Mouse (Mus musculus) MEL (cell line): ENCODE data around the gene Hdac1. TPM values are rescaled to one million over a fixed set of nuclear protein-coding genes. Genes with fewer than 3 reads are reported as not detected.
"Not testable (repeated sequence)": the region's sequence is repeated elsewhere in the genome, so short reads cannot be mapped to it uniquely, and the experiment has no call there.

Experiments
- DNase-seq: peaks from one replicate; pipeline ENCODE4 v3.0.0; 2011; ENCODE audit warnings: low read depth, low spot score
- H3K27ac ChIP-seq: 2 replicates; pipeline ENCODE4 v1.5.1; 2012; ENCODE audit warnings: low read depth, mild to moderate bottlenecking, control low read depth, low read length, moderate library complexity; ENCODE audit not compliant: control insufficient read depth
- H3K27me3 ChIP-seq, 2 experiments: fragments of 150-350 bp in 1 of 2; sonication (generic) in 1 of 2; 2 replicates each; pipeline ENCODE4 v1.6.1; 2012; ENCODE audit warnings: low read length in 2 of 2, mild to moderate bottlenecking in 2 of 2, improper control_type of control experiment in 1 of 2, moderate library complexity in 1 of 2; ENCODE audit not compliant: insufficient read depth in 2 of 2, control insufficient read depth in 1 of 2
- H3K36me3 ChIP-seq, 2 experiments: 2 replicates each; pipeline ENCODE4 v1.6.1; 2012 to 2014; ENCODE audit warnings: low read length in 2 of 2, improper control_type of control experiment in 1 of 2, inconsistent platforms in 1 of 2, mild to moderate bottlenecking in 1 of 2; ENCODE audit not compliant: insufficient read depth in 2 of 2, control insufficient read depth in 1 of 2
- H3K4me1 ChIP-seq, 2 experiments: fragments of 150-350 bp in 1 of 2; sonication (generic) in 1 of 2; 2 replicates each; pipeline ENCODE4 v1.6.1; 2012; ENCODE audit warnings: low read length in 2 of 2, improper control_type of control experiment in 1 of 2, mild to moderate bottlenecking in 1 of 2; ENCODE audit not compliant: insufficient read depth in 2 of 2, control insufficient read depth in 1 of 2
- H3K4me3 ChIP-seq, 2 experiments: fragments of 150-350 bp in 1 of 2; sonication (generic) in 1 of 2; 2 replicates each; pipeline ENCODE4 v1.5.1; 2012; ENCODE audit warnings: low read depth in 2 of 2, low read length in 2 of 2, mild to moderate bottlenecking in 2 of 2, moderate library complexity in 2 of 2, control low read depth in 1 of 2, improper control_type of control experiment in 1 of 2; ENCODE audit not compliant: control insufficient read depth in 1 of 2, insufficient read depth in 1 of 2
- H3K79me2 ChIP-seq: 2 replicates; pipeline ENCODE4 v1.6.1; 2012; ENCODE audit warnings: mild to moderate bottlenecking, low read length, moderate library complexity; ENCODE audit not compliant: control insufficient read depth, poor library complexity, insufficient read depth
- H3K9ac ChIP-seq: 2 replicates; pipeline ENCODE4 v1.6.1; 2012; ENCODE audit warnings: low read depth, mild to moderate bottlenecking, control low read depth, low read length, moderate library complexity; ENCODE audit not compliant: control insufficient read depth, poor library complexity, severe bottlenecking
- H3K9me3 ChIP-seq: fragments of 150-350 bp; sonication (generic); replicated peaks from 2 replicates; pipeline ENCODE4 v1.6.1; 2012; ENCODE audit warnings: mild to moderate bottlenecking, low read length, improper control_type of control experiment, moderate library complexity; ENCODE audit not compliant: insufficient read depth
- CHD1 ChIP-seq: IDR thresholded peaks from 2 replicates; pipeline ENCODE4 v1.6.1; 2012; ENCODE audit warnings: low read depth, mild to moderate bottlenecking, inconsistent platforms, low read length, improper control_type of control experiment
- CHD2 ChIP-seq: IDR thresholded peaks from 2 replicates; pipeline ENCODE4 v1.6.1; 2011; ENCODE audit warnings: low read length, improper control_type of control experiment
- CTCF ChIP-seq, 3 experiments: IDR thresholded peaks in 2 of 3; conservative IDR thresholded peaks in 1 of 3; 2 replicates each; pipeline ENCODE4 v1.5.1; 2011 to 2012; ENCODE audit warnings: low read length in 3 of 3, low read depth in 2 of 3, mild to moderate bottlenecking in 2 of 3, improper control_type of control experiment in 1 of 3, inconsistent platforms in 1 of 3, mixed read lengths in 1 of 3, moderate library complexity in 1 of 3; ENCODE audit not compliant: control insufficient read depth in 1 of 3, insufficient read depth in 1 of 3, poor library complexity in 1 of 3, severe bottlenecking in 1 of 3
- ELF1 ChIP-seq: IDR thresholded peaks from 2 replicates; pipeline ENCODE4 v1.6.1; 2014; ENCODE audit warnings: low read depth, mild to moderate bottlenecking, inconsistent platforms, low read length, improper control_type of control experiment, moderate library complexity
- EP300 ChIP-seq, 2 experiments: IDR thresholded peaks; 2 replicates each; pipeline ENCODE4 v1.6.1; 2011; ENCODE audit warnings: improper control_type of control experiment in 2 of 2, low read length in 2 of 2, low read depth in 1 of 2, mild to moderate bottlenecking in 1 of 2
- ETS1 ChIP-seq: IDR thresholded peaks from 2 replicates; pipeline ENCODE4 v1.6.1; 2012; ENCODE audit warnings: low read depth, mild to moderate bottlenecking, inconsistent platforms, low read length, improper control_type of control experiment, moderate library complexity
- GABPA ChIP-seq: IDR thresholded peaks from 2 replicates; pipeline ENCODE4 v1.6.1; 2012; ENCODE audit warnings: low read depth, mild to moderate bottlenecking, inconsistent platforms, low read length, improper control_type of control experiment, moderate library complexity
- GATA1 ChIP-seq: IDR thresholded peaks from 2 replicates; pipeline ENCODE4 v1.6.1; 2011; ENCODE audit warnings: low read depth, low read length, improper control_type of control experiment
- JUND ChIP-seq: IDR thresholded peaks from 2 replicates; pipeline ENCODE4 v1.6.1; 2011; ENCODE audit warnings: low read depth, mild to moderate bottlenecking, improper control_type of control experiment, low read length
- KAT2A ChIP-seq: conservative IDR thresholded peaks from 2 replicates; pipeline ENCODE4 v1.6.1; 2012; ENCODE audit warnings: low read depth, low read length, improper control_type of control experiment, inconsistent platforms
- MEF2A ChIP-seq: IDR thresholded peaks from 2 replicates; pipeline ENCODE4 v1.6.1; 2014; ENCODE audit warnings: low read depth, mild to moderate bottlenecking, inconsistent platforms, low read length, improper control_type of control experiment; ENCODE audit not compliant: poor library complexity, insufficient replicate concordance, severe bottlenecking; ENCODE audit errors: extremely low read depth
- MXI1 ChIP-seq: IDR thresholded peaks from 2 replicates; pipeline ENCODE4 v1.6.1; 2011; ENCODE audit warnings: mild to moderate bottlenecking, low read depth, low read length, improper control_type of control experiment
- MYB ChIP-seq: IDR thresholded peaks from 2 replicates; pipeline ENCODE4 v1.6.1; 2011; ENCODE audit warnings: mild to moderate bottlenecking, low read depth, low read length, improper control_type of control experiment
- MYC ChIP-seq: IDR thresholded peaks from 2 replicates; pipeline ENCODE4 v1.6.1; 2011; ENCODE audit warnings: low read depth, mild to moderate bottlenecking, low read length, improper control_type of control experiment, moderate library complexity
- POLR2A ChIP-seq, 2 experiments: IDR thresholded peaks; 2 replicates each; pipeline ENCODE4 v1.6.1; 2011 to 2012; ENCODE audit warnings: low read length in 2 of 2, mild to moderate bottlenecking in 2 of 2, control low read depth in 1 of 2, improper control_type of control experiment in 1 of 2, low read depth in 1 of 2, moderate library complexity in 1 of 2; ENCODE audit not compliant: control insufficient read depth in 1 of 2, insufficient read depth in 1 of 2, poor library complexity in 1 of 2
- POLR2AphosphoS2 ChIP-seq: IDR thresholded peaks from 2 replicates; pipeline ENCODE4 v1.6.1; 2011; ENCODE audit warnings: low read length, improper control_type of control experiment
- SIN3A ChIP-seq: IDR thresholded peaks from 2 replicates; pipeline ENCODE4 v1.6.1; 2012; ENCODE audit warnings: low read length, improper control_type of control experiment, inconsistent platforms
- TAL1 ChIP-seq: IDR thresholded peaks from 2 replicates; pipeline ENCODE4 v1.6.1; 2012; ENCODE audit warnings: mild to moderate bottlenecking, inconsistent platforms, low read length, moderate library complexity, mixed read lengths
- UBTF ChIP-seq: IDR thresholded peaks from 2 replicates; pipeline ENCODE4 v1.6.1; 2012; ENCODE audit warnings: low read depth, mild to moderate bottlenecking, inconsistent platforms, low read length, improper control_type of control experiment, moderate library complexity, borderline replicate concordance; ENCODE audit not compliant: insufficient read depth
- ZNF384 ChIP-seq: IDR thresholded peaks from 2 replicates; pipeline ENCODE4 v1.6.1; 2012; ENCODE audit warnings: low read depth, mild to moderate bottlenecking, inconsistent platforms, low read length, improper control_type of control experiment
- polyA plus RNA-seq, 2 experiments: library from polyadenylated mRNA; stranded (reverse) in 1 of 2; unstranded in 1 of 2; fragments of >175 nt in 1 of 2; fragments of >200 nt in 1 of 2; gene quantifications; 2 replicates each; pipeline versions ENCODE4 v1.2.1 to v1.2.4; 2012; ENCODE audit warnings: low replicate concordance in 2 of 2, low read depth in 1 of 2; ENCODE audit not compliant: insufficient read length in 2 of 2, insufficient read depth in 1 of 2, missing spikeins in 1 of 2
- total RNA-seq: library from RNA; depleted of rRNA; stranded (reverse); fragments of 300-350 nt; gene quantifications from 2 replicates; pipeline ENCODE4 v1.2.3, GENCODE M21; 2012

Gene Hdac1
- total and polyA plus RNA-seq, 3 experiments, result 38.9 to 185 (median 108) TPM

DNA sequence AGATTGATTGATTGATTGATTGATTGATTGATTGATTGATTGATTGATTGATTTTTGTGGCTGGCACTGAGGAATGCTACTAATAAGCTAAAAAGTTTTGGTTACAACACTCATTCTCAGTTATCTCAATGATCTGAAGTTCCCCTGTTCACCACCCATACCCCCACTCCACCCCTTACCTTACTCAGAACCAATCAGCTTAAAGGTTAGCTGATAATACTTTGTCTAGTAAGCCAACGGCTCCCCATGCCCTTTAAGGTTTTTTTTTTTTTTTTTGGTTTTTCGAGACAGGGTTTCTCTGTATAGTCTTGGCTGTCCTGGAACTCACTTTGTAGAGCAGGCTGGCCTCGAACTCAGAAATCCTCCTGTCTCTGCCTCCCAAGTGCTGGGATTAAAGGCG is 5.1 kb upstream of the Hdac1 start:
- not testable (repeated sequence) for H3K4me3 ChIP-seq, H3K9me3 ChIP-seq, H3K79me2 ChIP-seq
- peak; percentile 82 for DNase-seq
- H3K27ac ChIP-seq, result peak overlapping the region; percentile 83
- H3K9ac ChIP-seq, result 0 out of 2 replicates have a peak overlapping the region, but pooled peaks have one; percentile 26
- peaks cover 0 to 17% of the 10 kb centered on the region in 2 experiments; a peak in 2 of 4 replicates for H3K36me3 ChIP-seq
- TF ChIP-seq EP300 (IDR thresholded peaks at IDR 0.05; ENCODE audit: low read depth in 1 of 2, low read length in 2 of 2) (peak in 1 of 2 experiments; percentile 64; a peak in 2 of 4 replicates), MYB (0 out of 2 replicates have a peak, but pooled peaks have one; percentile 38), ETS1 (peak; percentile 47; the same call in 1 of the 2 replicates), SIN3A (peak; percentile 33; the same call in 1 of the 2 replicates), ZNF384 (peak; percentile 93)
- TF ChIP-seq, all 39 proteins: peak for 5; not testable (repeated sequence) for 34
- not testable (repeated sequence) for H3K27me3 ChIP-seq
- peaks cover 8 to 14% of the 10 kb centered on the region in 2 experiments for H3K4me1 ChIP-seq

- H3K27me3 ChIP-seq, result no peaks in the 10 kb centered on the region
- peaks cover 8 to 26% of the 10 kb centered on the region in 2 experiments for H3K4me1 ChIP-seq
- no peak for DNase-seq
- no peak overlapping the region for H3K27ac ChIP-seq
- no peaks in the 10 kb centered on the region for H3K9me3 ChIP-seq
- H3K79me2 ChIP-seq, result peaks cover 26% of the 10 kb centered on the region
- H3K4me3 ChIP-seq, result no peak overlapping the region
- H3K9ac ChIP-seq, result no peak overlapping the region
- TF ChIP-seq MYC (no peak), UBTF (no peak)
- H3K36me3 ChIP-seq, result peaks cover 0 to 30% of the 10 kb centered on the region in 2 experiments; a peak in 3 of 4 replicates
Measured at GRCm38 (mm10) chr4:129544106-129544505, 1.6 kb upstream of the Hdac1 start.

- peaks cover 5 to 17% of the 10 kb centered on the region in 2 experiments for H3K4me1 ChIP-seq
- H3K36me3 ChIP-seq, result peaks cover 0 to 19% of the 10 kb centered on the region in 2 experiments; a peak in 3 of 4 replicates
- H3K27ac ChIP-seq, result peak overlapping the region; percentile 62
- peak overlapping the region; percentile 89 to 93 for H3K4me3 ChIP-seq
- H3K79me2 ChIP-seq, result peaks cover 31% of the 10 kb centered on the region
- peak; percentile 68 for DNase-seq
- no peaks in the 10 kb centered on the region for H3K9me3 ChIP-seq
- H3K9ac ChIP-seq, result peak overlapping the region; percentile 81
- 0 out of 2 replicates have a peak, but pooled peaks have one; percentile 4 for TF ChIP-seq CHD1
- no peak for TF ChIP-seq ZNF384
- no peak for TF ChIP-seq JUND
- TF ChIP-seq CHD2, result peak; percentile 27; the same call in 1 of the 2 replicates
- no peak for TF ChIP-seq MEF2A
- TF ChIP-seq UBTF, result no peak
- TF ChIP-seq MXI1, result peak; percentile 59
- TF ChIP-seq SIN3A, result no peak
- no peak for TF ChIP-seq POLR2AphosphoS2
- no peak for TF ChIP-seq TAL1
- 0 out of 2 replicates have a peak, but pooled peaks have one; percentile 11 for TF ChIP-seq KAT2A
- TF ChIP-seq CTCF (IDR thresholded peaks at IDR 0.05 in 2 of 3, conservative IDR thresholded peaks at IDR 0.05 in 1 of 3; ENCODE audit: control insufficient read depth in 1 of 3, insufficient read depth in 1 of 3, low read depth in 2 of 3, low read length in 3 of 3, poor library complexity in 1 of 3, severe bottlenecking in 1 of 3), result peak; percentile 25 to 47 (median 26)
- TF ChIP-seq MYC, result no peak
- peak in 1 of 2 experiments; percentile 88; a peak in 2 of 4 replicates for TF ChIP-seq POLR2A (IDR thresholded peaks at IDR 0.05; ENCODE audit: control insufficient read depth in 1 of 2, insufficient read depth in 1 of 2, low read depth in 1 of 2, low read length in 2 of 2, poor library complexity in 1 of 2)
- TF ChIP-seq ELF1, result no peak
- TF ChIP-seq GABPA, result no peak
- no peak for TF ChIP-seq GATA1
- TF ChIP-seq, all 39 proteins: peak for 6
- no peaks in the 10 kb centered on the region for H3K27me3 ChIP-seq
Measured at GRCm38 (mm10) chr4:129541868-129542591, 483 bp downstream of the Hdac1 start.
